Mouse (Mus musculus) heart, adult 2 months (tissue): ENCODE results near the gene Pcgf2.

Source experiments
- EP300 ChIP-seq: fragments of 200-500 bp; IDR thresholded peaks from 2 replicates; pipeline ENCODE4 v1.6.1; 2011; ENCODE audit warnings: low read depth, low read length, control low read depth; ENCODE audit not compliant: insufficient read depth
- POLR2A ChIP-seq: fragments of 200-500 bp; IDR thresholded peaks from 2 replicates; pipeline ENCODE4 v1.6.1; 2011; ENCODE audit warnings: mild to moderate bottlenecking, low read depth, low read length, control low read depth; ENCODE audit not compliant: insufficient read depth

DNA sequence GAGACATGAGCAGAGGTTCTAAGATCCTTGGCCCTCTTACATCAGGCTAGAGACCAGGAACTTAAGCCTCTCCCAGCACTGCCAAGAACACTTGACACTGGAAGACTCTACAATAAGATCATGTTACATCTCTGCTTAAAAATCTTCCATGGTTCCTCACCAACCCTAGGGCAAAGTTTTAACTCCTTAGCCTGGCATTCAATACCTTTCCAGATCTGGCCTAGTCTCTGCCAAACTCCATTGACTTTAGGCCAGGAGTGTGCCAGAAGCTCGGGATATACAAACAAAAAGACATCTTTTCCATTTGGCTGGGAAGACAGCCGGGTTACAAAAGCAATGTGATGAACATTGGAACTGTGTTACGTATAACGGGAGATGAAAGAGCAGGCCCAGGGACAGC is 37.3 kb upstream of the Pcgf2 start:
- TF ChIP-seq POLR2A = no peak
- no peak for TF ChIP-seq EP300
